Mouse (Mus musculus) limb, embryonic 12.5 days (tissue): ENCODE results near the gene Pgr. TPM values are rescaled to one million over a fixed set of nuclear protein-coding genes. Genes with fewer than 3 reads are reported as not detected.
A peak's percentile ranks its signal among the peaks of the same experiment; 100 is the strongest.

Experiments
- ATAC-seq: fragments of 200-750 bp; cut with Nextera tagmentation; 2 replicates; pipeline ENCODE4 v1.8.0; 2017; ENCODE audit warnings: low read depth, moderate TSS enrichment; ENCODE audit not compliant: insufficient number of reproducible peaks, insufficient read depth, low FRiP score, low TSS enrichment
- H3K27ac ChIP-seq: fragments of 300-500 bp; sonication (generic); 2 replicates; pipeline ENCODE4 v1.5.1; 2016; ENCODE audit warnings: mild to moderate bottlenecking, moderate library complexity
- H3K27me3 ChIP-seq: fragments of 300-500 bp; sonication (generic); 2 replicates; pipeline ENCODE4 v1.6.1; 2016; ENCODE audit warnings: mild to moderate bottlenecking, moderate library complexity
- H3K36me3 ChIP-seq: fragments of 300-500 bp; sonication (generic); 2 replicates; pipeline ENCODE4 v1.6.1; 2016; ENCODE audit warnings: mild to moderate bottlenecking, moderate library complexity
- H3K4me1 ChIP-seq: fragments of 300-500 bp; sonication (generic); replicated peaks from 2 replicates; pipeline ENCODE4 v1.6.1; 2016
- H3K4me2 ChIP-seq: fragments of 300-500 bp; sonication (generic); 2 replicates; pipeline ENCODE4 v1.6.1; 2016; ENCODE audit warnings: mild to moderate bottlenecking, moderate library complexity
- H3K4me3 ChIP-seq: fragments of 300-500 bp; sonication (generic); replicated peaks from 2 replicates; pipeline ENCODE4 v1.5.1; 2016; ENCODE audit warnings: mild to moderate bottlenecking
- H3K9ac ChIP-seq: fragments of 300-500 bp; sonication (generic); replicated peaks from 2 replicates; pipeline ENCODE4 v1.6.1; 2016; ENCODE audit warnings: mild to moderate bottlenecking, moderate library complexity
- H3K9me3 ChIP-seq: fragments of 300-500 bp; sonication (generic); 2 replicates; pipeline ENCODE4 v1.6.1; 2016; ENCODE audit warnings: mild to moderate bottlenecking, moderate library complexity
- WGBS: fragments of 180-500 bp; shearing (Covaris S2); methylation state at CpG from one replicate; pipeline ENCODE4 v1.1.7; 2016; 5-methylcytosine and 5-hydroxymethylcytosine counted together
- polyA plus RNA-seq: library from polyadenylated mRNA; unstranded; fragments of >200 nt; fragmentation: Nextera tagmentation; extraction: Ambion mirVana; gene quantifications from 2 replicates; pipeline ENCODE4 v1.2.1, GENCODE M21; 2016

Pgr gene
- 0.31 and 0.46 TPM in 2 replicates for polyA plus RNA-seq

- Histone ChIP-seq H3K36me3 (no peaks in the 10 kb centered on the region), H3K4me2 (peak within 1 kb of the TSS; percentile 92), H3K4me1 (peaks cover 17% of the 10 kb centered on the region), H3K27ac (no peak within 1 kb of the TSS), H3K9ac (peak within 1 kb of the TSS; percentile 52; the same call in 1 of the 2 replicates), H3K27me3 (peaks cover 59% of the 10 kb centered on the region), H3K9me3 (no peaks in the 10 kb centered on the region), H3K4me3 (peak within 1 kb of the TSS; percentile 61)
- ATAC-seq, result no peak
- WGBS, result 2% methylated on average over 16 of the region's 16 CpGs
Measured at GRCm38 (mm10) chr9:8899616-8900202, at the start of gene Pgr. Gene Pgr, plus strand, starts transcription at chr9:8899833.

GRCm38 (mm10) chr9:8857455-8857854 lies 42.2 kb upstream of the Pgr start:
- WGBS, result 80% methylated on average over 2 of the region's 2 CpGs

GRCm38 (mm10) chr9:8868511-8868910 lies 31.1 kb upstream of the Pgr start:
- Histone ChIP-seq H3K4me2 (no peak overlapping the region), H3K4me3 (no peak overlapping the region), H3K36me3 (no peaks in the 10 kb centered on the region), H3K9ac (no peak overlapping the region), H3K9me3 (no peaks in the 10 kb centered on the region), H3K27ac (no peak overlapping the region), H3K4me1 (no peaks in the 10 kb centered on the region), H3K27me3 (no peaks in the 10 kb centered on the region)
- WGBS, result 91% methylated on average over 2 of the region's 2 CpGs
- no peak for ATAC-seq

More at GRCm38 (mm10) chr9:8857455-8857854, 42.2 kb upstream of the Pgr start:
- Histone ChIP-seq H3K9me3 (no peaks in the 10 kb centered on the region), H3K27ac (no peak overlapping the region), H3K9ac (no peak overlapping the region), H3K36me3 (no peaks in the 10 kb centered on the region), H3K4me2 (no peak overlapping the region), H3K4me3 (no peak overlapping the region), H3K4me1 (no peaks in the 10 kb centered on the region), H3K27me3 (no peaks in the 10 kb centered on the region)
- ATAC-seq, result no peak

GRCm38 (mm10) chr9:8895205-8895604 lies 4.4 kb upstream of the Pgr start:
- Histone ChIP-seq H3K9ac (no peak overlapping the region), H3K27me3 (peaks cover 26% of the 10 kb centered on the region), H3K4me2 (no peak overlapping the region), H3K4me1 (peaks cover 3% of the 10 kb centered on the region), H3K4me3 (no peak overlapping the region), H3K36me3 (no peaks in the 10 kb centered on the region), H3K9me3 (no peaks in the 10 kb centered on the region), H3K27ac (no peak overlapping the region)
- ATAC-seq, result no peak
- WGBS, result 77% methylated on average over 5 of the region's 5 CpGs

- Histone ChIP-seq H3K9ac (peak overlapping the region; percentile 52), H3K36me3 (no peaks in the 10 kb centered on the region), H3K4me1 (peaks cover 17% of the 10 kb centered on the region), H3K27ac (no peak overlapping the region), H3K4me3 (peak overlapping the region; percentile 61), H3K9me3 (no peaks in the 10 kb centered on the region), H3K27me3 (peaks cover 59% of the 10 kb centered on the region), H3K4me2 (peak overlapping the region; percentile 92)
- WGBS, result under 1% methylated on average over 40 of the region's 41 CpGs
- ATAC-seq, result 0 out of 2 replicates have a peak, but pooled peaks have one; percentile 29
Measured at GRCm38 (mm10) chr9:8900203-8901012, 775 bp downstream of the Pgr start.

- peak overlapping the region; percentile 52 for H3K9ac ChIP-seq
- H3K4me1 ChIP-seq, result peaks cover 17% of the 10 kb centered on the region
- no peak overlapping the region for H3K27ac ChIP-seq
- no peaks in the 10 kb centered on the region for H3K9me3 ChIP-seq
- under 1% methylated on average over 36 of the region's 36 CpGs for WGBS
- no peaks in the 10 kb centered on the region for H3K36me3 ChIP-seq
- H3K4me2 ChIP-seq, result peak overlapping the region; percentile 92
- peak overlapping the region; percentile 61 for H3K4me3 ChIP-seq
- peaks cover 59% of the 10 kb centered on the region for H3K27me3 ChIP-seq
- ATAC-seq, result peak; percentile 33; the same call in 1 of the 2 replicates
Measured at GRCm38 (mm10) chr9:8901013-8901646, 1.5 kb downstream of the Pgr start.

GRCm38 (mm10) chr9:8901647-8902131 lies 2.1 kb downstream of the Pgr start:
- WGBS, result under 1% methylated on average over 49 of the region's 49 CpGs
- Histone ChIP-seq H3K9me3 (no peaks in the 10 kb centered on the region), H3K4me2 (peak overlapping the region; percentile 92), H3K9ac (peak overlapping the region; percentile 52), H3K36me3 (no peaks in the 10 kb centered on the region), H3K4me3 (peak overlapping the region; percentile 61), H3K4me1 (peaks cover 17% of the 10 kb centered on the region), H3K27me3 (peaks cover 59% of the 10 kb centered on the region), H3K27ac (no peak overlapping the region)
- ATAC-seq, result peak; percentile 46

- 19% methylated on average over 3 of the region's 3 CpGs for WGBS
- Histone ChIP-seq H3K36me3 (no peaks in the 10 kb centered on the region), H3K4me1 (peaks cover 17% of the 10 kb centered on the region), H3K27ac (no peak overlapping the region), H3K4me3 (peak overlapping the region; percentile 61), H3K9me3 (no peaks in the 10 kb centered on the region), H3K9ac (peak overlapping the region; percentile 52; the same call in 1 of the 2 replicates), H3K4me2 (peak overlapping the region; percentile 92), H3K27me3 (peaks cover 57% of the 10 kb centered on the region)
- no peak for ATAC-seq
Measured at GRCm38 (mm10) chr9:8902277-8902676, 2.6 kb downstream of the Pgr start.

- WGBS, result 79% methylated on average over 2 of the region's 2 CpGs
- no peak overlapping the region for H3K4me3 ChIP-seq
- H3K27ac ChIP-seq, result no peak overlapping the region
- H3K9ac ChIP-seq, result no peak overlapping the region
- H3K27me3 ChIP-seq, result no peaks in the 10 kb centered on the region
- no peak for ATAC-seq
- H3K4me2 ChIP-seq, result no peak overlapping the region
- H3K9me3 ChIP-seq, result no peaks in the 10 kb centered on the region
- H3K36me3 ChIP-seq, result no peaks in the 10 kb centered on the region
- no peaks in the 10 kb centered on the region for H3K4me1 ChIP-seq
Measured at GRCm38 (mm10) chr9:8927561-8927960, 27.9 kb downstream of the Pgr start.

GRCm38 (mm10) chr9:8937753-8938152 lies 38.1 kb downstream of the Pgr start:
- 45% methylated on average over 1 of the region's 1 CpGs for WGBS
- Histone ChIP-seq H3K36me3 (no peaks in the 10 kb centered on the region), H3K4me1 (no peaks in the 10 kb centered on the region), H3K27me3 (no peaks in the 10 kb centered on the region), H3K4me3 (no peak overlapping the region), H3K9ac (no peak overlapping the region), H3K27ac (no peak overlapping the region), H3K9me3 (no peaks in the 10 kb centered on the region), H3K4me2 (no peak overlapping the region)
- ATAC-seq, result no peak

- no peak overlapping the region for H3K27ac ChIP-seq
Measured at GRCm38 (mm10) chr9:8953306-8953705, 53.7 kb downstream of the Pgr start.

More at GRCm38 (mm10) chr9:8953306-8953705, 53.7 kb downstream of the Pgr start:
- no peaks in the 10 kb centered on the region for H3K4me1 ChIP-seq
- H3K27me3 ChIP-seq, result no peaks in the 10 kb centered on the region
- H3K36me3 ChIP-seq, result no peaks in the 10 kb centered on the region
- ATAC-seq, result no peak
- no peak overlapping the region for H3K9ac ChIP-seq
- no peak overlapping the region for H3K4me3 ChIP-seq
- no peak overlapping the region for H3K4me2 ChIP-seq
- no peaks in the 10 kb centered on the region for H3K9me3 ChIP-seq
